Comparison of ENCODE assay signal across 8 mouse cellular contexts in genomic region chr17:83214161-83214592, GRCm38 (mm10). TPM values are rescaled to one million over a fixed set of nuclear protein-coding genes. Genes with fewer than 3 reads are reported as not detected.
A peak's percentile ranks its signal among the peaks of the same experiment; 100 is the strongest.
DNase-seq lines count a peak whose midpoint lies in the region; ATAC-seq and TF ChIP-seq lines count a peak whose summit lies in the region.

No protein-coding gene starts in this region.

- peak; percentile 44 for DNase-seq in ovary, adult 18-20 months (ENCODE audit: low spot score)
- no peak for DNase-seq in ovary, postnatal 10 days (ENCODE audit: low spot score)
- peak; percentile 78 to 87 for DNase-seq in adrenal gland, postnatal 36 days
- DNase-seq in gastrocnemius, postnatal 10 days, result peak; percentile 60
- peak; percentile 75 for DNase-seq in hindbrain, postnatal 0 days (ENCODE audit: low spot score)
- DNase-seq in liver, embryonic 11.5 days (ENCODE audit: low spot score), result peak; percentile 67
- DNase-seq in frontal cortex, postnatal 25 days (ENCODE audit: low spot score in 2 of 2), result no peak

- H3K4me3 ChIP-seq in hindbrain, postnatal 0 days (ENCODE audit: low read length), result peak overlapping the region; percentile 74
- peak overlapping the region; percentile 78 for H3K4me3 ChIP-seq in liver, embryonic 11.5 days (ENCODE audit: low read depth, low read length)
- peak overlapping the region; percentile 64 for H3K4me3 ChIP-seq in midbrain, embryonic 16.5 days (ENCODE audit: low read depth, low read length)

- no peaks in the 10 kb centered on the region for H3K27me3 ChIP-seq in hindbrain, postnatal 0 days (ENCODE audit: insufficient read depth, low read length)
- H3K27me3 ChIP-seq in liver, embryonic 11.5 days (replicated peaks; ENCODE audit: control insufficient read depth, insufficient read depth, low read length), result peaks cover 29% of the 10 kb centered on the region
- H3K27me3 ChIP-seq in midbrain, embryonic 16.5 days (ENCODE audit: control insufficient read depth, insufficient read depth, low read depth, low read length), result peaks cover 18% of the 10 kb centered on the region

- no peaks in the 10 kb centered on the region for H3K9me3 ChIP-seq in hindbrain, postnatal 0 days (ENCODE audit: low read length)
- H3K9me3 ChIP-seq in liver, embryonic 11.5 days (ENCODE audit: control insufficient read depth, low read length), result no peaks in the 10 kb centered on the region
- H3K9me3 ChIP-seq in midbrain, embryonic 16.5 days (replicated peaks; ENCODE audit: control insufficient read depth, low read length, poor library complexity, severe bottlenecking), result no peaks in the 10 kb centered on the region

- peak; percentile 11; the same call in 1 of the 2 replicates for ATAC-seq in hindbrain, postnatal 0 days
- peak; percentile 36; the same call in 1 of the 2 replicates for ATAC-seq in liver, embryonic 11.5 days (replicated peaks; ENCODE audit: low FRiP score)
- ATAC-seq in midbrain, embryonic 16.5 days, result peak; percentile 47

- 1% methylated on average over 16 of the region's 16 CpGs for WGBS in hindbrain, postnatal 0 days
- WGBS in liver, embryonic 11.5 days, result under 1% methylated on average over 16 of the region's 16 CpGs
- under 1% methylated on average over 16 of the region's 16 CpGs for WGBS in midbrain, embryonic 16.5 days

- H3K36me3 ChIP-seq in hindbrain, postnatal 0 days (ENCODE audit: insufficient read depth, low read length), result no peaks in the 10 kb centered on the region
- H3K36me3 ChIP-seq in liver, embryonic 11.5 days (ENCODE audit: control insufficient read depth, insufficient read depth, low read length), result no peaks in the 10 kb centered on the region; the same call in 1 of the 2 replicates
- H3K36me3 ChIP-seq in midbrain, embryonic 16.5 days (ENCODE audit: control insufficient read depth, insufficient read depth, low read length), result no peaks in the 10 kb centered on the region

- H3K4me1 ChIP-seq in hindbrain, postnatal 0 days (ENCODE audit: insufficient read depth, low read length), result peaks cover 27% of the 10 kb centered on the region
- peaks cover 17% of the 10 kb centered on the region for H3K4me1 ChIP-seq in liver, embryonic 11.5 days (replicated peaks; ENCODE audit: control insufficient read depth, insufficient read depth, low read length)
- peaks cover 24% of the 10 kb centered on the region for H3K4me1 ChIP-seq in midbrain, embryonic 16.5 days (ENCODE audit: control insufficient read depth, insufficient read depth, low read length)

- peak overlapping the region; percentile 88 for H3K27ac ChIP-seq in hindbrain, postnatal 0 days
- H3K27ac ChIP-seq in liver, embryonic 11.5 days (ENCODE audit: low read depth, low read length), result peak overlapping the region; percentile 89
- H3K27ac ChIP-seq in midbrain, embryonic 16.5 days (ENCODE audit: low read length), result no peak overlapping the region; the same call in 1 of the 2 replicates

- H3K4me2 ChIP-seq in hindbrain, postnatal 0 days (ENCODE audit: low read depth, low read length), result peak overlapping the region; percentile 99
- peak overlapping the region; percentile 83 for H3K4me2 ChIP-seq in liver, embryonic 11.5 days
- H3K4me2 ChIP-seq in midbrain, embryonic 16.5 days (ENCODE audit: low read length), result peak overlapping the region; percentile 93

- H3K9ac ChIP-seq in hindbrain, postnatal 0 days (replicated peaks; ENCODE audit: low read length), result peak overlapping the region; percentile 93
- peak overlapping the region; percentile 81 for H3K9ac ChIP-seq in liver, embryonic 11.5 days (ENCODE audit: low read depth, low read length)
- peak overlapping the region; percentile 85 for H3K9ac ChIP-seq in midbrain, embryonic 16.5 days (ENCODE audit: low read depth, low read length)

- TF ChIP-seq CTCF in hindbrain, postnatal 0 days (IDR thresholded peaks at IDR 0.05; ENCODE audit: low read depth), result peak; percentile 40

RNA-seq across cellular contexts. Expression of gene Pkdcc, which starts 0.9 kb away (rescaled TPM):
- total RNA-seq in adrenal gland, postnatal 36 days (2021), result 100 to 1,000 TPM in 1 of 2 experiments, 10 to 100 TPM in 1; 54.8 to 151 TPM
- 10 to 100 TPM; 54.0 to 54.2 TPM for total RNA-seq in gastrocnemius, postnatal 10 days (2021)
- 61.0 and 65.5 TPM in 2 replicates for total RNA-seq in hindbrain, postnatal 0 days (2014; rRNA removed)
- 3.3 and 3.8 TPM in 2 replicates for polyA plus RNA-seq in hindbrain, postnatal 0 days (2015; fragmentation: Nextera tagmentation; extraction: Ambion mirVana)
- 14.3 and 19.4 TPM in 2 replicates for polyA plus RNA-seq in liver, embryonic 11.5 days (2014; fragmentation: Nextera tagmentation; extraction: Ambion mirVana)
- polyA plus RNA-seq in midbrain, embryonic 16.5 days (2015; fragmentation: Nextera tagmentation; extraction: Ambion mirVana), result 3.9 and 4.3 TPM in 2 replicates

Comparison
In these comparisons a context has a peak if more than half of its experiments do, and no peak if none do; other contexts are left out.
1. DNase-seq: peak in ovary, adult 18-20 months (single experiment), adrenal gland, postnatal 36 days (2 of 2), gastrocnemius, postnatal 10 days (single experiment), hindbrain, postnatal 0 days (single experiment) and liver, embryonic 11.5 days (single experiment); none in ovary, postnatal 10 days (single experiment) and frontal cortex, postnatal 25 days (0 of 2).
2. Peak in every context shown above with its lines, with median percentiles within 50 percentile points of each other: ATAC-seq, H3K4me2 ChIP-seq, H3K4me3 ChIP-seq and H3K9ac ChIP-seq.